Mouse (Mus musculus) heart, embryonic 11.5 days (tissue): ENCODE results near the gene Ecd. TPM values are rescaled to one million over a fixed set of nuclear protein-coding genes. Genes with fewer than 3 reads are reported as not detected.
A peak's percentile ranks its signal among the peaks of the same experiment; 100 is the strongest.

Experiments used
- ATAC-seq: fragments of 200-750 bp; cut with Nextera tagmentation; replicated peaks from 2 replicates; pipeline ENCODE4 v1.8.0; 2017; ENCODE audit warnings: moderate library complexity; ENCODE audit not compliant: insufficient number of reproducible peaks, low FRiP score, low TSS enrichment
- H3K27ac ChIP-seq: fragments of 300-500 bp; sonication (generic); 2 replicates; pipeline ENCODE4 v1.5.1; 2014; ENCODE audit warnings: mild to moderate bottlenecking, low read depth, low read length
- H3K27me3 ChIP-seq: fragments of 300-500 bp; sonication (generic); 2 replicates; pipeline ENCODE4 v1.6.1; 2014; ENCODE audit warnings: mild to moderate bottlenecking, low read length, mixed read lengths; ENCODE audit not compliant: control insufficient read depth, insufficient read depth
- H3K36me3 ChIP-seq: fragments of 300-500 bp; sonication (generic); 2 replicates; pipeline ENCODE4 v1.6.1; 2014; ENCODE audit warnings: mild to moderate bottlenecking, low read length, moderate library complexity, mixed read lengths; ENCODE audit not compliant: control insufficient read depth, insufficient read depth
- H3K4me1 ChIP-seq: fragments of 300-500 bp; sonication (generic); 2 replicates; pipeline ENCODE4 v1.6.1; 2014; ENCODE audit warnings: low read length; ENCODE audit not compliant: control insufficient read depth, insufficient read depth
- H3K4me2 ChIP-seq: fragments of 300-500 bp; sonication (generic); 2 replicates; pipeline ENCODE4 v1.6.1; 2014; ENCODE audit warnings: mild to moderate bottlenecking, moderate library complexity
- H3K4me3 ChIP-seq: fragments of 300-500 bp; sonication (generic); 2 replicates; pipeline ENCODE4 v1.5.1; 2014; ENCODE audit warnings: low read depth, low read length
- H3K9ac ChIP-seq: fragments of 300-500 bp; sonication (generic); 2 replicates; pipeline ENCODE4 v1.6.1; 2014; ENCODE audit warnings: mild to moderate bottlenecking, low read depth, low read length, moderate library complexity
- H3K9me3 ChIP-seq: fragments of 300-500 bp; sonication (generic); replicated peaks from 2 replicates; pipeline ENCODE4 v1.6.1; 2016; ENCODE audit warnings: low read length; ENCODE audit not compliant: control insufficient read depth
- WGBS: fragments of 180-500 bp; shearing (Covaris S2); extraction: QIAGEN DNeasy Blood & Tissue Kit; methylation state at CpG from one replicate; pipeline ENCODE4 v1.1.7; 2014; ENCODE audit not compliant: insufficient replicate concordance; 5-methylcytosine and 5-hydroxymethylcytosine counted together
- polyA plus RNA-seq: library from polyadenylated mRNA; unstranded; fragments of >200 nt; fragmentation: Nextera tagmentation; extraction: Ambion mirVana; gene quantifications from 2 replicates; pipeline ENCODE4 v1.2.1, GENCODE M21; 2014

Ecd gene
- 39.6 and 43.7 TPM in 2 replicates for polyA plus RNA-seq

DNA sequence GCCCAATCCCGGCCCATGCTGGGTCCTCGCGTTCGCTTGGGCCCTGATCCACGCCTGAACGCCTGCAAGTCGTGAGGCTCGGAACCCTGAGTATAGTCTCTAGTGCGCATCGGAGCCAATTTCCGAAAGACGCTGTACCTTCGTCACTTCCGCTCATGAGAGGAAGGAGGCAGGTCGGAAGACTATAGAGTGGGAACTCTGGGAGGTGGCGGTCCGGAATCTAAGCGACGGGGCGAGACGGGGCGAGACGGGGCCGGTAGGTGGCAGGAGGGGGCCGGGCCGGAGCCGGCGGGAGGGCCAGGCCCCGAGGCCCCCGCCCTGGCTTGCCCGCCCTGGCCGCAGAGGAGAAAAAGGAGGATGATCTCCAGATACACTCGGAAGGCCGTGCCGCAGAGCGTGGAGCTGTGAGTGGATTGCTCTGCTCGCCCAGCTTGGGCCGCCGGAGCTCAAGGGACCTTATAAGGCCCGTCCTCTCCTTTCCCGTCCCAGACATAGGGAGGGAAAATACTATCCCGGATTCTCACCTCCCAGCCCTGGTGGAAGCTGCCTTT is at the start of gene Ecd, which contains the start of gene Fam149b:
Gene Ecd (minus strand): TSS at position 131 of the 551 bp plus-strand sequence.
Gene Fam149b (plus strand): TSS at position 172 of the 551 bp plus-strand sequence.
- Histone ChIP-seq H3K9me3 (no peaks in the 10 kb centered on the region), H3K4me3 (peak within 1 kb of the TSS; percentile 64), H3K9ac (peak within 1 kb of the TSS; percentile 87), H3K27me3 (no peaks in the 10 kb centered on the region), H3K27ac (peak within 1 kb of the TSS; percentile 88), H3K4me2 (peak within 1 kb of the TSS; percentile 85), H3K4me1 (peaks cover 11% of the 10 kb centered on the region), H3K36me3 (peaks cover 4% of the 10 kb centered on the region; the same call in 1 of the 2 replicates)
- WGBS, result under 1% methylated on average over 41 of the region's 42 CpGs
- peak; percentile 97 for ATAC-seq

DNA sequence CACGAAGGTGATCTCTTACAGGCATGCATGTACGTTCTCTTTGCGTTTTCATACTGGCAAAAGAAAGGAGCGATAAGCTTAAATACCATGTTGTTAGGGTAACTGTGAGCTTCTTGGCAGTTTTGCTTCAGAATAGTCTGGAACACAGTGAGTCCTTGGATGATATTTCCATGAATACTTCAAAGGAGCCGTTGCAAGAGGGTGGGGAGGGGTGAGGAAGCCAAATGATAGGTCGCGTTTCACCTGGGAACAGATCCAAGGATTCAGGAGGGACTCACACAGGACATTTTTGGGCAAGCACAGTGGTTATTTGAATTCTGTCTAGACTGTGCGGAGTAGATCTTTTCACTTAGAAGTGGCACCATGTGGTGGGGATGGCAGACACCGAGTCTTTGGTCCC is 49.3 kb upstream of the Ecd start:
- Histone ChIP-seq H3K27ac (no peak overlapping the region), H3K9ac (no peak overlapping the region), H3K27me3 (no peaks in the 10 kb centered on the region), H3K36me3 (no peaks in the 10 kb centered on the region), H3K4me3 (no peak overlapping the region), H3K9me3 (no peaks in the 10 kb centered on the region), H3K4me1 (no peaks in the 10 kb centered on the region), H3K4me2 (no peak overlapping the region)
- ATAC-seq, result no peak
- WGBS, result 80% methylated on average over 9 of the region's 9 CpGs

DNA sequence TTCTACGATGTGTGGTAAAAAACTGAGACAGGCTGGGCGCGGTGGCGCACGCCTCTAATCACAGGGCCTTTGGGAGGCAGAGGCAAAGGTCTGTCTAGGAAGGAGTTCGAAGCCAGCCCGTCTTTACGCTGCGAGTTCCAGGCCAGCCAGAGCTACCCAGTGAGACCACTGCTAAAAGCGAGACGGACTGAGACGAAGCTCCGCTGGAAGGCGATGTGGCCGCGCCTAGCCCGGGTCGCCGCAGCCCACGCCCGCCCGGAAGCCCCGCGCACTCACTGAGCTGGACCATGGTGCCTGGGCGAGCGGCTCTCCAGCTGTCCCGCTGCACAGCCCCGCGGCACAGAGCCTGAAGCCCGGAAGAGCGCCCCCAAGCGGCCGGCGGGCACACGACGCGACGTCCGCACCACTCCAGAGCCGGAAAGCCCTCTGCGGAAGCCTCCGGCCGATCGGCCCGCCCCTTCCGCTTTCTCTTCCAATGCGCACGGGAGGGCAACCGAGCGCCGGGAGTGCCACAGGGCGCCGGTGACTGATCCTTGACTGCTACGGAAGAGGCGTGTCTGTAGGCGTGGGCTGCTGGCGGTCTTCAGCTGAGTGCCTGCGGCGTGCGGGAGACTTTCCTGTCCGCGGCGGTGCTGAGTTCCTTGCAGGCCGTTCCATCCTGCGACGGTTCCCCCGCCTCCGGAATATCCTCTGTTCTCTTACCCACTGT is 45.4 kb upstream of the Ecd start, which contains the start of gene Mrps16:
Gene Mrps16 (minus strand): TSS at position 430 of the 709 bp plus-strand sequence.
- under 1% methylated on average over 67 of the region's 68 CpGs for WGBS
- H3K27ac ChIP-seq, result peak within 1 kb of the TSS; percentile 80
- H3K9ac ChIP-seq, result peak within 1 kb of the TSS; percentile 92
- 0 out of 2 replicates have a peak, but pooled peaks cover 5% of the 10 kb centered on the region for H3K36me3 ChIP-seq
- H3K4me1 ChIP-seq, result no peaks in the 10 kb centered on the region
- H3K9me3 ChIP-seq, result no peaks in the 10 kb centered on the region
- peak within 1 kb of the TSS; percentile 73 for H3K4me2 ChIP-seq
- H3K27me3 ChIP-seq, result no peaks in the 10 kb centered on the region
- H3K4me3 ChIP-seq, result peak within 1 kb of the TSS; percentile 80
- ATAC-seq, result peak; percentile 89

DNA sequence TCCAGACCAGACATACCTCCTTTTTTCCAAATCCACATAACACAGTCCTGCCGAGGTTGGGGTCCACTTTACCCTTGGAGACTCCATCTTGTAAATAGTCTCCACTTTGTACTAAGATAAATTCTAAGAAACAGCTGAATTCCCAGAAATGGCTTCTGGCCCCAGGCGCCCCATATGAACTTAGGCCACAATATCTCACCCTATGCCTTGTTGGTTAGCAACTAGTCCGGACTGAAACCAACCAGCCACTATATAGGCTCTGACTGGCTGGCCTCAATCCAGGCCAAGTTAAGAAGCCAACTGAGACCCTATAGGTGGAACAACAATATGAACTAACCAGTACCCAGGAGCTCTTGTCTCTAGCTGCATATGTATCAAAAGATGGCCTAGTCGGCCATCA is 44.4 kb upstream of the Ecd start:
- peaks cover 8% of the 10 kb centered on the region for H3K4me1 ChIP-seq
- 0 out of 2 replicates have a peak, but pooled peaks cover 5% of the 10 kb centered on the region for H3K36me3 ChIP-seq
- no peak for ATAC-seq
- H3K9me3 ChIP-seq, result no peaks in the 10 kb centered on the region
- H3K9ac ChIP-seq, result no peak overlapping the region
- H3K27me3 ChIP-seq, result no peaks in the 10 kb centered on the region
- peak overlapping the region; percentile 73 for H3K4me2 ChIP-seq
- 77% methylated on average over 3 of the region's 4 CpGs for WGBS
- peak overlapping the region; percentile 80; the same call in 1 of the 2 replicates for H3K4me3 ChIP-seq
- no peak overlapping the region for H3K27ac ChIP-seq

DNA sequence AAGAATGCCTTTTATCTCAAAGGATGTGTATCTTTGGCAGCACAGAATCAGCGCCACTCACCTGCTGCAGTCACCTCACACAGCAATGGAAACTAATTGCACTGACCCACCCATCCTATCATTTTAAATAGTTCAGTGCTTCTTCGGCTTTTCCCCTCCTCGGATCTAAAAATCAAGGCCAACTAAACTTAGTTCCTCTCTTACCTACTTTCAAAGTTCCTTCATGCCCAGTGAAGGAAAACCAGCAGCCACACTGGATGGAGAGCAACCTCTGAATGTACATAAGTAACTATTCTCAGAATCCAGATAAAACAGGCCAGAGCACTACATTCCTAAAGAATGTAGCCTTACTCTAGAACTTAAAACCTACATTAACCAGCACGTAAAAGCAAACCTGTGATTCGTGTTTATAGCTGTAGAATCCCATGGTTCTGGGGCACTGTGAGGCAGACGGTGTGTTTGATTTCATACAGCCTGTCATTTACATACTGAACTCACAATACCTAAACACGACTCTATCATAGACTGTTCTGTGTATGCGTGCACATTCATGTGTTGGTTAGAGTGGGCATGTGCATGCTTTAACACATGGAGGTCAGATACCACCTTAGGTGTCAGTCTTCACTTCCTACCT is 41.6 kb upstream of the Ecd start:
- H3K27ac ChIP-seq, result no peak overlapping the region
- peak overlapping the region; percentile 84 for H3K4me2 ChIP-seq
- WGBS, result 83% methylated on average over 8 of the region's 8 CpGs

DNA sequence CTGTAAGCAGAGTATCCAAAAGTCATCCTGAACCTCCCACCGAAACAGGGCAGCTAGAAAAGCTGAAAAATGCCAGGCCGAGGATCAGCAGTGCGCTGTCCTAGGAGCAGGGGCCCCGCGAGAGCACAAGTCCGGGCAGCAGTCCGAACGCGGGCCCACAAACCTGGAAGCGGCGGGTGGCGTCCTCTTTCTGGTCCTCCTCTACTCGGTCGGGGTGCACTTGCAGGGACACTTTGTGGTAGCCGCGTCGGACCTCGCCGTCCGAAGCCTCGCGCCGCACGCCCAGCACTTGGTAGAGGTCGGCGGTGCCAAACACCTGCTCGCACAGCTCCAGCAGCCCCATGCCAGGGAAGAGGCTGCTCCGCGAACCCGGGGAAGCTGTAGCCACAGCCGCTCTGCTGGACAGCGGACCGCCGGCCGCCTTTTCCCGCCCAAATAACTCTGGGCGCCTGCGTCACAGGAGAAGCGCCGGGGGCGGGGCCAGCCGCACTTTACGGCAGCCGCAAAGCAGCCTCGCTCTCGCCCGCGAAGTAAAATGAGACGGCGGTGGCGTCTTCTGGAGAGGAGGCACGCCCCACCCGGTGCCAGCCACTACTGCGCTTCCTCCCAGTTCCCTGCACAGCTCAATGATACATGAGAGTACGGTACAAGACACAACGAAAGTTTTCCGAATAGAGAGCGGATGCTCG is 40.7 kb upstream of the Ecd start, which contains the start of gene Dnajc9:
Gene Dnajc9 (minus strand): TSS at position 470 of the 689 bp plus-strand sequence.
- under 1% methylated on average over 59 of the region's 59 CpGs for WGBS
- H3K36me3 ChIP-seq, result peaks cover 5% of the 10 kb centered on the region; the same call in 1 of the 2 replicates

More for the DNA sequence above, 41.6 kb upstream of the Ecd start:
- peak overlapping the region; percentile 84 for H3K4me3 ChIP-seq
- H3K36me3 ChIP-seq, result peaks cover 5% of the 10 kb centered on the region; the same call in 1 of the 2 replicates
- no peak overlapping the region for H3K9ac ChIP-seq
- H3K4me1 ChIP-seq, result peaks cover 18% of the 10 kb centered on the region
- H3K27me3 ChIP-seq, result no peaks in the 10 kb centered on the region
- no peaks in the 10 kb centered on the region for H3K9me3 ChIP-seq
- ATAC-seq, result no peak

DNA sequence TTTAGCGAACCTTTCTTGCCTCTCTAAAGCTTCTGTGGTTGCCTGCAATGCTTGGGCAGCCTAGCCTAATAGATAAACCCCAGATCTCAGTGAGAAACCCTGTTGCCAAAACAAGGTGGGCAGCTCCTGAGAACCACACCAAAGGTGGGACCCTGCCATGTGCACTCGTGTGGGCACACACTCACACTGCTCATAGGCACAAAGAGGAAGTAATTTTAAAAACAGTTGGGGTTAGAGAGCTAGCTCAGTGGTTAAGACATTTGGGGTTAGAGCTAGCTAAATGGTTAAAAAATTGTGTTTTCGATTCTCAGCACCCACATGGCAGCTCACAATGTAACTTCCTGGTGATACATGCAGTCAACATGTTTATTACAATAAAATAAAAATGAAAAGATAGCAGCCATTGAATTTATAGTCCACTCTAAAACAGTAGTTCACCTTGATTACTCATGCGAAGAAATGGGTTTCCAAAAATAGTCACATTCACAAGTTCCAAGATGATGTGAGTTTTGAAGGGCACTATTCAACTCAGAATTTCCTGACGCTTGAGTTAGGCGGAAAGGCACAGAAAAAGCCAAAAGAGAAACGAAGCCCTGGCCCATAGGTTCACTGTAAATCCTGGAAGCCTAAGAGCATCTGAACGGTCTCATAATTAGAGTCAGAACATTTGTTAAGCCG is 32.0 kb upstream of the Ecd start:
- no peak overlapping the region for H3K4me3 ChIP-seq
- H3K4me2 ChIP-seq, result no peak overlapping the region
- no peak overlapping the region for H3K27ac ChIP-seq
- H3K36me3 ChIP-seq, result peaks cover 15% of the 10 kb centered on the region
- peaks cover 18% of the 10 kb centered on the region for H3K4me1 ChIP-seq
- ATAC-seq, result no peak
- 87% methylated on average over 9 of the region's 9 CpGs for WGBS
- no peaks in the 10 kb centered on the region for H3K27me3 ChIP-seq
- H3K9ac ChIP-seq, result no peak overlapping the region
- H3K9me3 ChIP-seq, result no peaks in the 10 kb centered on the region

More for the DNA sequence above, 40.7 kb upstream of the Ecd start, which contains the start of gene Dnajc9:
- peak within 1 kb of the TSS; percentile 84 for H3K4me3 ChIP-seq
- H3K4me2 ChIP-seq, result peak within 1 kb of the TSS; percentile 84
- H3K4me1 ChIP-seq, result peaks cover 18% of the 10 kb centered on the region
- no peaks in the 10 kb centered on the region for H3K27me3 ChIP-seq
- peak; percentile 81 for ATAC-seq
- H3K27ac ChIP-seq, result peak within 1 kb of the TSS; percentile 88
- peak within 1 kb of the TSS; percentile 90 for H3K9ac ChIP-seq
- no peaks in the 10 kb centered on the region for H3K9me3 ChIP-seq
